Mouse (Mus musculus): Measurements from ENCODE around the gene Ovca2.

DNA sequence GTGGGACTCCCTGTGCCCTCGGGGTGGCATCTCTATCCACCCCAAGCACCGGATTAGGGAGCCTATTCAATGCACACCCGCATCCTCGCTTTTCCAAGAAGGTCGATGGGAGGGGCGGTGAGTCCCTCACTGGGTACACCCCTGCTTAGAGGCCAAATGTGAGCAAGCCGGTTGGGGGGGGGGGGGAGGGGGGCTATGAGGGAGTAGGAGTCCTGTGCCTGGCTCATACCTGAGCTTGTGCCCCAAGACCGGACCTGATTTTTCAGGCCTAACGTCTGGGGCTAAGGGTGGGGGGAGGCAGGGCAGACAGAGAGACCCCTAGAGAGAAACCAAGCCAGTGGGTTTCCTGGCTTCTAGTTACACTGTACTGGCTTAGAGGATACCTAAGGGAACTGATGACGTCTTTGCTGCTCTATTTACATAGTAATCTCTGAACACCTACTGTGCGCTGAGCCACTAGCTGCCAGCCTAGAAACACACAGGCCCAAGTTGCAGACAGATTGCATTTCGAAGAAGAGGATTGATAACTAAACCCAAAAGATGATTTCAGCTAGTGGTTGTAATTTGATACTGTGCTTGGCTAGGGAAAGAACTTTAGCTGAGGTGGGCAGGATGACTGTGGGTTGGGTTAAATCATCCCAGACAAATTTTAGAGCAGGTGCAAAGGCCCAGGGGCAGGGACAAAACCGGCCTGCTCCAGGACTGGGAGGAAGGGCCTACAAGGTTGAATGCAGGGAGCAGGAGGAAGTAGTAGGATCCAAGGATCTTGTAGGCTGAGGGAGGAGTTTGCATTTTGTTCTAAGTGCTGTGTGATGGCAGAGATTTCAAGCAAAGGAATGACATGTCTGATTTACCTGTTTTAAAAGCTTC is 35.7 kb upstream of the Ovca2 start:
- no peak for TF ChIP-seq CTCF (IDR thresholded peaks at IDR 0.05; ENCODE audit: extremely low read depth, insufficient read length, insufficient replicate concordance, low read depth, low read length)
- TF ChIP-seq POLR2A (IDR thresholded peaks at IDR 0.05; ENCODE audit: low read depth, low read length) = 0 out of 2 replicates have a peak, but pooled peaks have one; percentile 22
